Mouse (Mus musculus) ES-E14 (cell line): ENCODE data around the gene Chmp3.

Source experiments
- HCFC1 ChIP-seq: IDR thresholded peaks from 2 replicates; pipeline ENCODE4 v1.6.1; 2012; ENCODE audit warnings: low read length, inconsistent platforms, borderline replicate concordance; ENCODE audit not compliant: insufficient read depth
- ZNF384 ChIP-seq: IDR thresholded peaks from 2 replicates; pipeline ENCODE4 v1.6.1; 2012; ENCODE audit warnings: low read depth, low read length, inconsistent platforms

DNA sequence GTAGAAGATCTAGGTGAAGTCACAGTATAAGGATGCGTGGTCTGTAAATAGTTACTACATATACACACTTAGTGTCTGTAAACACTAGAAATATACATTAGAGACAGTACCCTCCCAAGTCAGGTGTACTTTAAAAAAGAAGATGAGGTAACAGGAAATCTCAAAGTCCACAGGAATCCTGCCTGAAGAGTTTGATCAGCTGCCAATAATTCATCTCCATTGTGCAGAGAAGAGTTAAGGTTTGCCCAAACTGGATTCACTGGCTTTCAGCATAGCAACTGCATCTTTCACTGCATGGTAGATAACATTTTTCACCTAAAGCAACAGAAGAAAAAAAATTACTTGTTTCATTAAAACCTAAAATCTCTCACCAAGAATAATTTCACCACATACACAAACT, 45.8 kb downstream of the Chmp3 start:
- TF ChIP-seq ZNF384 (no peak), HCFC1 (no peak)
